Mouse (Mus musculus) fibroblast of lung, adult 2 months (primary cell): ENCODE measurements at regions not wholly inside any gene's neighbourhood (a gene's known extent, or its start where the extent isn't known, plus 50 kb on each side); places are given as distances from the start of the nearest gene placed in this dataset.
A peak's percentile ranks its signal among the peaks of the same experiment; 100 is the strongest.

Experiments
- DNase-seq: peaks from one replicate; pipeline ENCODE4 v3.0.0-alpha.2; 2011; ENCODE audit warnings: low read depth

- DNase-seq, result no peak
These were observed 78.2 kb upstream of the Slc16a7 start for GRCm38 (mm10) chr10:125467503-125467902.

- DNase-seq, result peak; percentile 30
These were observed 99.1 kb upstream of the Slc16a7 start for GRCm38 (mm10) chr10:125488350-125488749.

GRCm38 (mm10) chr10:125490395-125490794, 101.1 kb upstream of the Slc16a7 start:
- peak; percentile 22 for DNase-seq

- DNase-seq, result no peak
These were observed 105.2 kb upstream of the Slc16a7 start for GRCm38 (mm10) chr10:125494489-125494888.

- DNase-seq, result no peak
These were observed 109.1 kb upstream of the Slc16a7 start for GRCm38 (mm10) chr10:125498347-125498746.

GRCm38 (mm10) chr10:125500338-125500737, 111.1 kb upstream of the Slc16a7 start:
- DNase-seq, result no peak

GRCm38 (mm10) chr10:125515026-125515425, 125.8 kb upstream of the Slc16a7 start:
- DNase-seq, result no peak

- no peak for DNase-seq
These were observed 141.6 kb upstream of the Slc16a7 start for GRCm38 (mm10) chr10:125530876-125531275.

- peak; percentile 33 for DNase-seq
These were observed 149.1 kb upstream of the Slc16a7 start for GRCm38 (mm10) chr10:125538316-125538715.

- DNase-seq, result no peak
These were observed 197.4 kb upstream of the Slc16a7 start for GRCm38 (mm10) chr10:125586489-125587147.

- DNase-seq, result no peak
These were observed 203.7 kb upstream of the Slc16a7 start for GRCm38 (mm10) chr10:125593006-125593405.

GRCm38 (mm10) chr10:125607787-125608617, 218.7 kb upstream of the Slc16a7 start:
- no peak for DNase-seq

GRCm38 (mm10) chr10:125610353-125610752, 221.1 kb upstream of the Slc16a7 start:
- no peak for DNase-seq

- no peak for DNase-seq
These were observed 223.5 kb upstream of the Slc16a7 start for GRCm38 (mm10) chr10:125612773-125613172.

- DNase-seq, result no peak
These were observed 232.1 kb upstream of the Slc16a7 start for GRCm38 (mm10) chr10:125621376-125621775.

- DNase-seq, result no peak
These were observed 234.6 kb upstream of the Slc16a7 start for GRCm38 (mm10) chr10:125623836-125624235.

GRCm38 (mm10) chr10:125667906-125668305, 278.6 kb upstream of the Slc16a7 start:
- DNase-seq, result no peak

- no peak for DNase-seq
These were observed 284.4 kb upstream of the Slc16a7 start for GRCm38 (mm10) chr10:125673637-125674036.

- no peak for DNase-seq
These were observed 286.3 kb upstream of the Lrig3 start for GRCm38 (mm10) chr10:125679644-125680043.

- no peak for DNase-seq
These were observed 280.8 kb upstream of the Lrig3 start for GRCm38 (mm10) chr10:125685130-125685529.

- no peak for DNase-seq
These were observed 272.5 kb upstream of the Lrig3 start for GRCm38 (mm10) chr10:125693505-125693904.

GRCm38 (mm10) chr10:125696159-125696558, 269.8 kb upstream of the Lrig3 start:
- no peak for DNase-seq

- peak; percentile 59 for DNase-seq
These were observed 240.8 kb upstream of the Lrig3 start for GRCm38 (mm10) chr10:125725077-125725680.
